Mouse (Mus musculus): Measurements from ENCODE around the gene Zfp697. TPM values are rescaled to one million over a fixed set of nuclear protein-coding genes. Genes with fewer than 3 reads are reported as not detected.

Zfp697 gene
- total RNA-seq, 2 experiments from 2014 or later = 28.5 to 29.1 TPM

DNA sequence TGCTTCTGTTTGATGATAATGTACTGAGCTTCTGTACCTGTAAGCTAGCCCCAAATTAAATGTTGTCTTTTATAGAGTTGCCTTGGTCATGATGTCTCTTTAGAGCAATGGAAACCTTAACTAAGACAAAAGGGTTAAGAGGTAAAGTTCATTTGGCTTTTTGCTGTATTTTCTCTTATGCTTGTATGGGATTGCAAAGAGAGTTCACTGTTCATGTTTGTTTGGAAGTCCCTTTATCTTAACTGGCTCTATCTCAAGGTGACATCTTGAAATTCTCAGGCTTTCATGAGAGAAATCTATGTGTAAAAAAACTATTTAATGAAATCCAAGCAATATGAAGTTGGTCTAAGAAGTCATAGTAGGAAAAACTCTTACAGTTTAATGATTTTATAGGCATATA lies 398.7 kb downstream of the Zfp697 start:
- DNase-seq (ENCODE audit: low spot score in 2 of 2) = no peak
- no peak for TF ChIP-seq CTCF (conservative IDR thresholded peaks at IDR 0.05)
- Histone ChIP-seq H3K4me3 (no peak overlapping the region), H3K27ac (no peak overlapping the region)

DNA sequence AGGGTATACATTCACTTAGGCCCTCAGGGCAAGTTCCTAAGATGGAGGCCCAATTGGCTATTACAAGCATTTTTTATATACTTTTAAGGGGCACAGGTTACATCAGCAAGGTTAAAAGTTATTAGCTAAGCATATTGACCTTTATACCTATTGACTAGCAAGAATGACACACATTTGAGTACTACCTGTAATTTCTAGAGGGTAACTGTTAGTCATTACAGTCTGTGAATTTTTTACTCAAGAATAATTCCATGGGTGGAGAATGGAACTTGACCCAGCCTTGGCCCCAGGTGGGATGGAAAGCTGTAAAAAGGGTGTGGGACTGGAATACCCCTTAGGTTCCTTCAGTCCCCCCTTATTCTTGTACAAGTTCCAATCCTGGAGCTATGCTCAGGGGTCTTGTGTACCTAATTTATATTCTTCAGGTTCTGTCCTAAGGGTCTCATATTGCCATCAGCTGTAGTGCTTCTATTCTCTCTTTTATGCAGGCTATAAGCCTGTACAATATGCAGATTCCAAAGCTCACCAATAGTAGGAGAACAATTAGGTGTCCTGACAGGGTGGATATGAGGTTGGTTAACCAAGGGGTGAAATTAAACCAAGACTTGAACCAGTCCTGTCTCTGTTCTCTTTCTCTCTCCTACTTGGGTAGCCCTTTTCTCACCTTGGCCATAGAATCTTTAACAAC lies 400.1 kb downstream of the Zfp697 start:
- H3K4me3 ChIP-seq = no peak overlapping the region
- H3K27ac ChIP-seq = no peak overlapping the region
- no peak for DNase-seq (ENCODE audit: low spot score in 2 of 2)
- no peak for TF ChIP-seq CTCF (conservative IDR thresholded peaks at IDR 0.05)

DNA sequence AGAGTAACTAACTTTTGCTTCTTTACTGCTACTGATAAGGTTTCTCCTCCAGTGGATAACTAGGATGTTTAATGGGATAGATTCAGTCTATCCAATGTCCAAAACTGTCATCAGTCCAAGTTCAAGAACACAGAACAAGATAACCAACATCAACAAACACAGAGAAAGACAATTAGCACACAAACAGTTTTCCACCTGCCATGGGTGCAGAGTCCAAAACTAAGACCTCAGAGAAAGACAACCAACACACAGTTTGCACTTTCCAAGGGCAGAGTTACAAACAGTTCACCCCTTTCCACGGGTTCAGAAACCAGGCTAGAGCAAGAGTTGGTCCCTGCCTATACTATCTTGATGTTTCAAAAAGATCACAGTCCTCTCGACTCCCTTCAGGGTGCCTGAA lies 404.3 kb downstream of the Zfp697 start:
- Histone ChIP-seq H3K4me3 (no peak overlapping the region), H3K27ac (no peak overlapping the region)
- no peak for TF ChIP-seq CTCF (conservative IDR thresholded peaks at IDR 0.05)
- no peak for DNase-seq (ENCODE audit: low spot score in 2 of 2)

Other genes starting within 250 kb of the Zfp697 start
- gene Adam30, start 221.8 kb upstream of the Zfp697 start, total RNA-seq (2021) = not detected
- not detected for gene Reg4, start 160.3 kb upstream of the Zfp697 start, total RNA-seq (2021)
- 10 to 100 TPM in 1 of 2 experiments, 1 to 10 TPM in 1; 8.3 to 10.3 TPM for gene Hmgcs2, start 102.0 kb upstream of the Zfp697 start, total RNA-seq (2021)
- gene Phgdh, start 42.5 kb upstream of the Zfp697 start, total RNA-seq (2021) = 10 to 100 TPM; 66.8 to 82.0 TPM
- gene Gm4450, start 74.7 kb downstream of the Zfp697 start, total RNA-seq (2021) = not detected
- not detected for gene Hsd3b4, start 128.1 kb downstream of the Zfp697 start, total RNA-seq (2021)
- not detected for gene Gm10681, start 206.3 kb downstream of the Zfp697 start, total RNA-seq (2021)
- gene Hsd3b5, start 247.8 kb downstream of the Zfp697 start, total RNA-seq (2021) = not detected